Mouse (Mus musculus): ENCODE results near the gene Sh3bp5l. TPM values are rescaled to one million over a fixed set of nuclear protein-coding genes. Genes with fewer than 3 reads are reported as not detected.
A peak's percentile ranks its signal among the peaks of the same experiment; 100 is the strongest.

The Sh3bp5l gene
- polyA plus RNA-seq, 1 experiment from 2014 or later: 11.0 TPM

DNA sequence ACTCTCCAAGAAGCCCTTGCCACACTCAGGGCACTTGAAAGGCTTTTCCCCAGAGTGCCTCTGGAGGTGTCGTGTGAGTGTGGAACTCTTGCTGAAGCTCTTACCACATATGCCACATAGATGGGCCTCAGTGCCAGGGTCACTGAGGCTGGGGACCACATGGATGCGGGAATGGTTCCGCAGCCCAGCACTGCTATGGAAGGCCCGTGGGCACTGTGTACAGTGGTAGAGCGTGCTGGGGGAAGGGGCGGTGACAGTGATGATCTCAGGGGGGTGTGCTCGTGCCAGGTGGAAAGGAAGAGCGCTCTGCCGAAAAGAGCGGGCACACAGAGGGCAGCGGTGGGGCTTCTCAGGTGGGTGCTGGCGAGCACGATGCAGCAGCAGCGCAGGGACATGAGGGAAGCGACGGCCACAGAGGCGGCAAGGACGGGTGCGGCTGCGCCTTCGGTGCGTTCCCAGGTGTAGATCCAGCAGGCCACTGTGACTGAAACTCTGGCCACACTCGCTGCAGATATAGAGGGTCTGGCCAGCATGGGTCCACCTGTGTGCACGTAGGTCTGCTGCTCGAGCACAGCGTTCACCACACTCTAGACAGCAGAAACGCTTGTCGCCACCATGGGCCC, 13.6 kb upstream of the Sh3bp5l start:
- peaks cover 42% of the 10 kb centered on the region for H3K36me3 ChIP-seq (replicated peaks; ENCODE audit: insufficient read depth, low read length)
- 0 out of 2 replicates have a peak, but pooled peaks have one; percentile 15 for ATAC-seq

GRCm38 (mm10) chr11:58322824-58323569, 7.5 kb upstream of the Sh3bp5l start:
- H3K36me3 ChIP-seq (replicated peaks; ENCODE audit: insufficient read depth, low read length): peaks cover 33% of the 10 kb centered on the region
- TF ChIP-seq EP300 (IDR thresholded peaks at IDR 0.05; ENCODE audit: low read depth) (no peak), CTCF (IDR thresholded peaks at IDR 0.05; ENCODE audit: low read depth) (peak; percentile 22; the same call in 1 of the 2 replicates)

More for the DNA sequence above, 13.6 kb upstream of the Sh3bp5l start:
- no peak overlapping the region for H3K4me3 ChIP-seq (ENCODE audit: low read depth, low read length)
- no peaks in the 10 kb centered on the region for H3K27me3 ChIP-seq (ENCODE audit: insufficient read depth, low read length)
- no peak for DNase-seq
- 87% methylated on average over 28 of the region's 28 CpGs for WGBS (ENCODE audit: insufficient replicate concordance)
- TF ChIP-seq CTCF (IDR thresholded peaks at IDR 0.05; ENCODE audit: low read depth): no peak
- TF ChIP-seq EP300 (IDR thresholded peaks at IDR 0.05; ENCODE audit: low read depth): no peak
- H3K4me1 ChIP-seq (ENCODE audit: insufficient read depth): peaks cover 6% of the 10 kb centered on the region
- H3K4me2 ChIP-seq (ENCODE audit: low read depth, low read length): no peak overlapping the region
- H3K9me3 ChIP-seq (ENCODE audit: low read length): no peaks in the 10 kb centered on the region
- H3K27ac ChIP-seq (ENCODE audit: low read depth): no peak overlapping the region
- no peak overlapping the region for H3K9ac ChIP-seq (replicated peaks)

DNA sequence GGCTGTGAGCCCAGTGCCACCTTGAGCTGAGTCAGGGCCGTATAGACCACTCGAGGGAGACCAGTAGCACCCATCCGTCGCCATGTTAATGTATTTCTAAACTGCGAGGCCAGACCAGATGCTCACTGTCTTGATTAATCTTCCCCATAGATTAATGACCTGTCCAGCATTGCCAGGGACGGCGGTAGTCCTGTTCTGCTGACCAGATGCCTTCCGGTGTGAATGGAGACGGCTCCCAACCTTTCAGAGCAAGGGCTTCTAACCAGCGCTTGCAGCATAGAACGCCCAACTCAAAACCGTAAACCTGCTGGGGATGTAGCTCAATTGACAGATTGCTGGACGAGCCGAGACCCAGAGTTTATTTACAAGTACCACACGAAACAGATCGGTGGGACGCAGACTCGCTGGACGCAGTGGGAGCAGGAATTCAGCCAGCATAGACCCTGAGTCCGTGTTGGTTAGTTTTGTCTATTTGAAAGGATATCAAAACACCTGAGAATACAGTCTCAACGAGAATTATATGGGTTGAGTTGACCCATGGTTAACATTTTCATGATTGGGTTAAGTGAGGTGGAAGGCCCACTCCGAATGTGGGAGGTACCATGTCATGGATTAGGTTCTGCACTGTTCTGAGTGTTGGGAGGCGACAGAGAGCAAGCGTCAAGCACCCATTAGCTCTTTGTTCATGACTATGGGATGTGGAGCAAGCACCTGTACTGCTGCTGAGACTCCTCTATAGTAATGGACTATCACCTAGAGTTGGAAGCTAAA, 6.8 kb upstream of the Sh3bp5l start:
- peak overlapping the region; percentile 79 for H3K4me3 ChIP-seq (ENCODE audit: low read depth, low read length)
- no peaks in the 10 kb centered on the region for H3K27me3 ChIP-seq (ENCODE audit: insufficient read depth, low read length)
- peak; percentile 9 for ATAC-seq
- peak overlapping the region; percentile 79 for H3K4me2 ChIP-seq (ENCODE audit: low read depth, low read length)
- no peak for TF ChIP-seq EP300 (IDR thresholded peaks at IDR 0.05; ENCODE audit: low read depth)
- TF ChIP-seq CTCF (IDR thresholded peaks at IDR 0.05; ENCODE audit: low read depth): no peak
- H3K36me3 ChIP-seq (replicated peaks; ENCODE audit: insufficient read depth, low read length): peaks cover 26% of the 10 kb centered on the region
- peaks cover 34% of the 10 kb centered on the region for H3K4me1 ChIP-seq (ENCODE audit: insufficient read depth)
- peak overlapping the region; percentile 85 for H3K9ac ChIP-seq (replicated peaks)
- 12% methylated on average over 24 of the region's 24 CpGs for WGBS (ENCODE audit: insufficient replicate concordance)
- H3K9me3 ChIP-seq (ENCODE audit: low read length): no peaks in the 10 kb centered on the region
- no peak for DNase-seq
- H3K27ac ChIP-seq (ENCODE audit: low read depth): peak overlapping the region; percentile 99

More at GRCm38 (mm10) chr11:58322824-58323569, 7.5 kb upstream of the Sh3bp5l start:
- H3K4me1 ChIP-seq (ENCODE audit: insufficient read depth): peaks cover 26% of the 10 kb centered on the region
- H3K4me2 ChIP-seq (ENCODE audit: low read depth, low read length): peak overlapping the region; percentile 79
- under 1% methylated on average over 63 of the region's 63 CpGs for WGBS (ENCODE audit: insufficient replicate concordance)
- DNase-seq: peak; percentile 99
- H3K4me3 ChIP-seq (ENCODE audit: low read depth, low read length): peak overlapping the region; percentile 79
- peak overlapping the region; percentile 85 for H3K9ac ChIP-seq (replicated peaks)
- peak overlapping the region; percentile 99 for H3K27ac ChIP-seq (ENCODE audit: low read depth)
- ATAC-seq: peak; percentile 98
- H3K9me3 ChIP-seq (ENCODE audit: low read length): no peaks in the 10 kb centered on the region
- H3K27me3 ChIP-seq (ENCODE audit: insufficient read depth, low read length): no peaks in the 10 kb centered on the region

DNA sequence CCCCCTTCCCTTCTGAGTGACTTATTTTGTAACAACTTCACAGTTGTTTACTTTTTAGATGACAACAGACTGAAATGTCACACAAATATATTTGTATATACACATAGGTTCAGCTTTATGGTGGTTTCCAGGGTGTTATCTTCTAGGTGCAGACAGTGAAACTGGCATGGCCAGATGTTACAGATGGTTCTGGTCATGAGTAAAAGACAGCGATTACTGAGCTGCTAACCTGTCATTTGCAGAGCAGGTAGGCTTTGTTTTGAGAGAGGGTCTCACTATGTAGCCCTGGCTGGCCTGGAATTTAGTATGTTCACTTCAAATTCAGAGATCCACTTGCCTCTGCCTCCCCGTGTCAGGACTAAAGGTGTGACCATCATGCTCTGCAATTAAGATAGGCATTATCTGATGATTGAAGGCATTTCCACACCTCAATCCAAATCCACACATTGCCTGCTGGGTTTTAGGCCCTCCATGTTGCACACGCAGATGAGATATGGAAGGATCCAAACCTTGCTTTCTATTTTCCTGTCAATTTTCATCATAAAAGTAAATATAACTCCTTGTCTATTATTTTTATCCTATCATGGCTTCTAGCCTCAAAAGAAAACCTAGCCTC, 5.8 kb upstream of the Sh3bp5l start:
- 0 out of 2 replicates have a peak overlapping the region, but pooled peaks have one; percentile 8 for H3K9ac ChIP-seq (replicated peaks)
- WGBS (ENCODE audit: insufficient replicate concordance): 58% methylated on average over 3 of the region's 3 CpGs
- peaks cover 16% of the 10 kb centered on the region for H3K36me3 ChIP-seq (replicated peaks; ENCODE audit: insufficient read depth, low read length)
- H3K4me1 ChIP-seq (ENCODE audit: insufficient read depth): peaks cover 43% of the 10 kb centered on the region
- no peaks in the 10 kb centered on the region for H3K9me3 ChIP-seq (ENCODE audit: low read length)
- DNase-seq (no peak), ATAC-seq (no peak)
- no peaks in the 10 kb centered on the region for H3K27me3 ChIP-seq (ENCODE audit: insufficient read depth, low read length)
- peak overlapping the region; percentile 8 for H3K4me2 ChIP-seq (ENCODE audit: low read depth, low read length)
- TF ChIP-seq CTCF (IDR thresholded peaks at IDR 0.05; ENCODE audit: low read depth) (no peak), EP300 (IDR thresholded peaks at IDR 0.05; ENCODE audit: low read depth) (peak; percentile 78)
- peak overlapping the region; percentile 99; the same call in 1 of the 2 replicates for H3K27ac ChIP-seq (ENCODE audit: low read depth)
- no peak overlapping the region for H3K4me3 ChIP-seq (ENCODE audit: low read depth, low read length)

- 86% methylated on average over 3 of the region's 3 CpGs for WGBS (ENCODE audit: insufficient replicate concordance)
- H3K36me3 ChIP-seq (replicated peaks; ENCODE audit: insufficient read depth, low read length): peaks cover 7% of the 10 kb centered on the region
- DNase-seq (no peak), ATAC-seq (no peak)
- H3K9me3 ChIP-seq (ENCODE audit: low read length): no peaks in the 10 kb centered on the region
- H3K4me1 ChIP-seq (ENCODE audit: insufficient read depth): peaks cover 46% of the 10 kb centered on the region
- no peak overlapping the region for H3K4me3 ChIP-seq (ENCODE audit: low read depth, low read length)
- no peak overlapping the region for H3K27ac ChIP-seq (ENCODE audit: low read depth)
- H3K27me3 ChIP-seq (ENCODE audit: insufficient read depth, low read length): no peaks in the 10 kb centered on the region
- H3K9ac ChIP-seq (replicated peaks): no peak overlapping the region
- H3K4me2 ChIP-seq (ENCODE audit: low read depth, low read length): no peak overlapping the region
- TF ChIP-seq CTCF (IDR thresholded peaks at IDR 0.05; ENCODE audit: low read depth) (peak; percentile 45), EP300 (IDR thresholded peaks at IDR 0.05; ENCODE audit: low read depth) (no peak)
These were observed 3.7 kb upstream of the Sh3bp5l start for GRCm38 (mm10) chr11:58326781-58327180.

All from liver, postnatal 0 days (tissue).